ENCODE assay signal across 8 mouse cellular contexts in the genomic region with DNA sequence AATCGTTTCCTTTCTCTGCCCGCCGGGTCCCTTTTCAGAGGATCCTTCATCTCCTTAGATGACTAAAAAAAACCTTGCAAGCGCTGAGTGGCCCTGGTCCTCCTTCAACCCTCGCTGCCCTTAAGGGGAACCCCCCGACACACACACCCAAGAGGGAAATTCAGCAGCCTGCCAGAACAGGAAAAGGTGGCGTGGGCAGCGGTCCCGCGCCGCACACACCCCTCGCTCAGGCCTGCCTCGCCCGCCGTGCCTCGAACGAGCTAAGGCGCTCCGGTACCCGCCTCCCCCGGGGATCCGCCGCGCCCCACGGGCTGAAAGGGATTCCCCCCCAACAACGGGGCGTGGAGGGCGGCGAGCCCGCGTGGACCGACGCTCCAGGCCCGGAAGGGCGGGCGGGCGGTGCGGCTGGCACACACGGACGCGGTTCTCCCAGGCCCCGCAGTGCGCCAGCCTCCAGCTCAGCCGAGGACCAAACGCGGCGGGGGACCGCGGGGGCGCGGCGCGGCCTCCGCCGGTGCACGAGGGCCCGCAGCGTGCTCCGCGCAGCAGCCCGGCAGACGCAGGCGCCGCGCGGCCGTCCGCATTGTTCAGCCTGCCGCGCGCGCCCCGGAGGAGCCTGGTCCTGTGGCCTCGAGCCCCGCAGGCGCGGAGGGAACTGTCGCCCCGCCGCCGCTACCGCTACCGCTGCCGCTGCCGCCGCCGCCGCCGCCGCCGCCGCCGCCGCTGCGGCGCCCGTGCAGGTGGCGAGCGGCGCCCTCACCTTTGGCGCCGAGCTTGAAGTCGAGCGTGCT. TPM values are rescaled to one million over a fixed set of nuclear protein-coding genes. Genes with fewer than 3 reads are reported as not detected.
A peak's percentile ranks its signal among the peaks of the same experiment; 100 is the strongest.
DNase-seq lines count a peak whose midpoint lies in the region; ATAC-seq and TF ChIP-seq lines count a peak whose summit lies in the region.

No protein-coding gene starts in this region.

- peak; percentile 10; the same call in 1 of the 2 replicates for ATAC-seq in heart, embryonic 13.5 days (ENCODE audit: extremely low read depth, insufficient number of reproducible peaks, low FRiP score, low TSS enrichment)
- peak; percentile 59 for ATAC-seq in lung, embryonic 16.5 days (ENCODE audit: low read depth)

- H3K36me3 ChIP-seq in C2C12 (ENCODE audit: control insufficient read depth, insufficient read depth): no peaks in the 10 kb centered on the region
- no peaks in the 10 kb centered on the region for H3K36me3 ChIP-seq in heart, embryonic 13.5 days
- no peaks in the 10 kb centered on the region for H3K36me3 ChIP-seq in lung, embryonic 16.5 days (ENCODE audit: control insufficient read depth, insufficient read depth, low read length)

- DNase-seq in adrenal gland, adult (ENCODE audit: inconsistent age in 2 of 2, low spot score in 1 of 2): peak; percentile 27 to 69
- peak; percentile 43 for DNase-seq in embryo, embryonic 9.5 days (ENCODE audit: extremely low spot score)
- DNase-seq in kidney, postnatal 4 days: peak; percentile 37 to 64
- DNase-seq in thymus, postnatal 14 days: peak; percentile 52

- TF ChIP-seq CTCF in C2C12 (IDR thresholded peaks at IDR 0.05; ENCODE audit: control insufficient read depth, insufficient read depth, insufficient read length): no peak
- no peak for TF ChIP-seq CTCF in olfactory bulb, adult 2 months (IDR thresholded peaks at IDR 0.05; ENCODE audit: insufficient read depth, low read depth, low read length)

- H3K9ac ChIP-seq in heart, embryonic 13.5 days: peak overlapping the region; percentile 90
- peak overlapping the region; percentile 80 for H3K9ac ChIP-seq in lung, embryonic 16.5 days (ENCODE audit: low read length)

- H3K4me2 ChIP-seq in heart, embryonic 13.5 days: peak overlapping the region; percentile 69
- peak overlapping the region; percentile 57 for H3K4me2 ChIP-seq in lung, embryonic 16.5 days (ENCODE audit: low read depth, low read length)

- 0 out of 2 replicates have a peak, but pooled peaks have one; percentile 31 for TF ChIP-seq POLR2A in olfactory bulb, adult 2 months (IDR thresholded peaks at IDR 0.05; ENCODE audit: insufficient read depth, low read depth, low read length)

- H3K4me3 ChIP-seq in C2C12 (ENCODE audit: insufficient read depth, poor library complexity, severe bottlenecking): peak overlapping the region; percentile 45
- peak overlapping the region; percentile 74 for H3K4me3 ChIP-seq in heart, embryonic 13.5 days
- peak overlapping the region; percentile 68 for H3K4me3 ChIP-seq in lung, embryonic 16.5 days (ENCODE audit: low read length)
- peak overlapping the region; percentile 88 for H3K4me3 ChIP-seq in olfactory bulb, adult 2 months (ENCODE audit: insufficient read depth, low read depth, low read length)

- peaks cover 51% of the 10 kb centered on the region for H3K79me2 ChIP-seq in C2C12 (ENCODE audit: control insufficient read depth, insufficient read depth)

- no peaks in the 10 kb centered on the region for H3K27me3 ChIP-seq in C2C12 (ENCODE audit: control insufficient read depth, insufficient read depth, insufficient read length)
- H3K27me3 ChIP-seq in heart, embryonic 13.5 days (replicated peaks): no peaks in the 10 kb centered on the region
- no peaks in the 10 kb centered on the region for H3K27me3 ChIP-seq in lung, embryonic 16.5 days (ENCODE audit: control insufficient read depth, insufficient read depth, low read depth, low read length)

- H3K27ac ChIP-seq in heart, embryonic 13.5 days (replicated peaks): peak overlapping the region; percentile 83
- peak overlapping the region; percentile 71 for H3K27ac ChIP-seq in lung, embryonic 16.5 days (ENCODE audit: low read length)
- peak overlapping the region; percentile 44; the same call in 1 of the 2 replicates for H3K27ac ChIP-seq in olfactory bulb, adult 2 months (ENCODE audit: insufficient read depth, low read depth, low read length)

- WGBS in heart, embryonic 13.5 days: 15% methylated on average over 57 of the region's 104 CpGs
- WGBS in lung, embryonic 16.5 days: 22% methylated on average over 49 of the region's 104 CpGs
- WGBS in olfactory bulb, adult 2 months: 38% methylated on average over 103 of the region's 104 CpGs

- no peaks in the 10 kb centered on the region for H3K9me3 ChIP-seq in heart, embryonic 13.5 days
- H3K9me3 ChIP-seq in lung, embryonic 16.5 days (ENCODE audit: control insufficient read depth, low read length): no peaks in the 10 kb centered on the region

- peaks cover 47% of the 10 kb centered on the region for H3K79me3 ChIP-seq in C2C12 (ENCODE audit: low read depth)

- peak overlapping the region; percentile 95 for H3ac ChIP-seq in C2C12 (ENCODE audit: control insufficient read depth, insufficient read length, low read depth)

- H3K4me1 ChIP-seq in heart, embryonic 13.5 days: peaks cover 5% of the 10 kb centered on the region
- H3K4me1 ChIP-seq in lung, embryonic 16.5 days (replicated peaks; ENCODE audit: control insufficient read depth, insufficient read depth, low read length): no peaks in the 10 kb centered on the region
- no peaks in the 10 kb centered on the region for H3K4me1 ChIP-seq in olfactory bulb, adult 2 months (ENCODE audit: control insufficient read depth, insufficient read depth, low read length)

TF ChIP-seq in C2C12, 6 proteins besides CTCF, POLR2A, EP300 and RAD21:
- TF ChIP-seq CEBPB (IDR thresholded peaks at IDR 0.05; ENCODE audit: low read depth) (no peak), MYOD1 (IDR thresholded peaks at IDR 0.05; ENCODE audit: control insufficient read depth, insufficient read length, low read depth) (no peak), FOSL1 (IDR thresholded peaks at IDR 0.05; ENCODE audit: insufficient read depth, low read length, poor library complexity, severe bottlenecking) (no peak), MYOG (IDR thresholded peaks at IDR 0.05; ENCODE audit: control insufficient read depth, extremely low read depth, insufficient read length) (no peak), MAX (IDR thresholded peaks at IDR 0.05) (no peak), USF1 (IDR thresholded peaks at IDR 0.05; ENCODE audit: low read depth) (no peak)

RNA-seq across cellular contexts. Expression of a gene that starts 0.7 kb away (rescaled TPM):
- polyA plus RNA-seq in C2C12 (2012; fragmentation: generic; extraction: Trizol): 39.1 TPM
- 48.7 and 73.1 TPM in 2 replicates for polyA plus RNA-seq in heart, embryonic 13.5 days (2015; fragmentation: Nextera tagmentation; extraction: Ambion mirVana)
- polyA plus RNA-seq in lung, embryonic 16.5 days (2015; fragmentation: Nextera tagmentation; extraction: Ambion mirVana): 66.2 and 71.0 TPM in 2 replicates
- polyA plus RNA-seq in olfactory bulb, adult 2 months (2012; ENCODE audit: insufficient read depth, insufficient read length, low replicate concordance, missing spikeins): not detected in 2 replicates

Comparison
In these comparisons a context has a peak if more than half of its experiments do, and no peak if none do; other contexts are left out.
1. Peak in every context shown above with its lines: DNase-seq, ATAC-seq, H3K4me3 ChIP-seq and H3K27ac ChIP-seq.